Mouse (Mus musculus): ENCODE data around the gene Cntf. TPM values are rescaled to one million over a fixed set of nuclear protein-coding genes. Genes with fewer than 3 reads are reported as not detected.

The Cntf gene
- polyA plus RNA-seq, 1 experiment from 2014 or later: 1.3 TPM

DNA sequence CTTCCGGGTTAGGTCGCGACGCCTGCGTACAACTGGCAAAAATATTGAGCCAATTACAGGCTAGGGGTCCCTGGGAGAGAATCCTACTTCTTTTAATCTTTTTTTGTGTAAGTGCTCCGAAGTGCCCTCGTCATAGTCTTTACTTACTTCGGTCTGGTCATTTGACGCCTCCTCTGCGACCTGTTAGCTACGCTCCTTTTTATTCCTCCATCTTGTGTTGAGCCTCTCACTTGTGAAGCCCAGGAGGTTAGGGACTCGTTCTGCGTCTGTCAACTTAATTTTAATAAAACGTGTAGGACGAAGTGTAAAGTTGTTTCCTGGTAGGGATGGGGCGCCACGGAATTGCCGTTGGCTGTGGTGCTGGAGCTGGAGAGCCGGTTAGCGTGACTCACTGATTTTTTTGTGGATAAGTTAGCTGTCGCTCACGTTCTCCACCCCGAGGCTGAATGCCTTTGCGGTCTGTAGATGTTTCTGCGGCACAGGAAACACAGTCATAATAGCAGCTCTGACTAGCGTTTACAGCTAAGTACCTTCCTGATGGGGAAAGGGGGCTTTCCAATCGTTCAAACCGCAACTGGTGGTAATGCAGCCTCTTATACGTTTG, 31.0 kb upstream of the Cntf start:
- H3K9me3 ChIP-seq: no peaks in the 10 kb centered on the region
- under 1% methylated on average over 29 of the region's 29 CpGs for WGBS
- peaks cover 7% of the 10 kb centered on the region for H3K4me1 ChIP-seq
- ATAC-seq (ENCODE audit: borderline replicate concordance, extremely low read depth, low FRiP score, low TSS enrichment): peak; percentile 6
- peak overlapping the region; percentile 98 for H3K4me3 ChIP-seq
- H3K9ac ChIP-seq: peak overlapping the region; percentile 64
- peak overlapping the region; percentile 100 for H3K27ac ChIP-seq
- H3K4me2 ChIP-seq: peak overlapping the region; percentile 79
- H3K36me3 ChIP-seq: no peaks in the 10 kb centered on the region
- H3K27me3 ChIP-seq: no peaks in the 10 kb centered on the region

DNA sequence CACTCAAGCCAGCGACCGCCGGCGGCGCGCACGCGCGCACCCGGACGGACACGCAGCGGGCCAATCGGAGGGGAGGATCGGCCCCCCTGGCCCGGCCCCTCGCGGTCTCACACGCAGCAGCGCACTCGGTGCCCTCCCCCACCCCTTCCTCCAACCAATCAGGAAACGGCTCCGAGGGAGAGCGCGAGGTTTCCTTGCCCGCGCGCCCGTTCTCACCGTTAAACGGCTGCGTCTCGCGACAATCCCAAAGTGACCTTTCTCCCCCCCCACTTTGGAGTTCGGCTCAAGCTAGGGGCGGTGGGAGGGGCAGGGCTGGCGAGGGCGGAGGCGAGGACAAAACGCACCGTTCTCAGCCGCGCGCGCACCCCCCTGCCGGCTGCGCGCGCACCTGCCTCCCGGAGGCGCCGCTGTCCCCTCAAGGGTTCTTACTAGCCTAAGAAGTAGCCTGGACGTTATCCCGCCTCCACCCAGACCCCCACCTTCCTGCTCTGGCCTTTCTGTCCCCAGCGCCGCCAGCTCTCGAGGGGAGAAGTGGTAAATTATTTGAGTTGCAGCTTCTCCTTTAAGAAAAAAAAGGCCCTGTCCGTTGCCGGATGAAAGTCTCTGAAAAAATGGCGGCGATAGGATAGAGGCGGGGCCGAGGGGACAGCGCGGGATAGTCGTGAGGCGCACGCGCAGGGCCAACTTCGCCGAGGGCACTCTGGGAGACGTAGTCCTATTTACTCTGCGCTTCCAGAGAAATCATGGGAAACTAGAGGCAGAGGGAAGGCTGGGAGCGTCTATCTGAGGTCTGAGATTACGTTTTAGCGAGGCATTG, 30.3 kb upstream of the Cntf start, which contains the start of the genes Zfp91 and Lpxn:
Zfp91 (minus strand) TSS at position 616 of the 817 bp plus-strand sequence.
Lpxn (plus strand) TSS at position 683 of the 817 bp plus-strand sequence.
- Histone ChIP-seq H3K4me1 (peaks cover 7% of the 10 kb centered on the region), H3K4me2 (peak within 1 kb of the TSS; percentile 79), H3K9ac (peak within 1 kb of the TSS; percentile 99), H3K9me3 (no peaks in the 10 kb centered on the region), H3K27ac (peak within 1 kb of the TSS; percentile 100), H3K27me3 (no peaks in the 10 kb centered on the region), H3K36me3 (no peaks in the 10 kb centered on the region), H3K4me3 (peak within 1 kb of the TSS; percentile 98)
- ATAC-seq (ENCODE audit: borderline replicate concordance, extremely low read depth, low FRiP score, low TSS enrichment): peak; percentile 96
- under 1% methylated on average over 61 of the region's 76 CpGs for WGBS

GRCm38 (mm10) chr19:12795110-12795509, 29.7 kb upstream of the Cntf start:
- H3K4me2 ChIP-seq: peak overlapping the region; percentile 55
- under 1% methylated on average over 29 of the region's 63 CpGs for WGBS
- no peaks in the 10 kb centered on the region for H3K36me3 ChIP-seq
- peaks cover 7% of the 10 kb centered on the region for H3K4me1 ChIP-seq
- peak overlapping the region; percentile 100 for H3K27ac ChIP-seq
- ATAC-seq (ENCODE audit: borderline replicate concordance, extremely low read depth, low FRiP score, low TSS enrichment): no peak
- no peaks in the 10 kb centered on the region for H3K27me3 ChIP-seq
- peak overlapping the region; percentile 99 for H3K9ac ChIP-seq
- H3K4me3 ChIP-seq: peak overlapping the region; percentile 98
- no peaks in the 10 kb centered on the region for H3K9me3 ChIP-seq

GRCm38 (mm10) chr19:12794056-12795044, 28.9 kb upstream of the Cntf start:
- peak; percentile 63 for ATAC-seq (ENCODE audit: borderline replicate concordance, extremely low read depth, low FRiP score, low TSS enrichment)
- Histone ChIP-seq H3K36me3 (no peaks in the 10 kb centered on the region), H3K27me3 (no peaks in the 10 kb centered on the region), H3K9ac (peak overlapping the region; percentile 99), H3K9me3 (no peaks in the 10 kb centered on the region), H3K4me3 (peak overlapping the region; percentile 98), H3K4me2 (peak overlapping the region; percentile 55), H3K27ac (peak overlapping the region; percentile 100), H3K4me1 (peaks cover 7% of the 10 kb centered on the region)
- under 1% methylated on average over 34 of the region's 39 CpGs for WGBS

- no peaks in the 10 kb centered on the region for H3K27me3 ChIP-seq
- no peak overlapping the region for H3K4me2 ChIP-seq
- peaks cover 7% of the 10 kb centered on the region for H3K4me1 ChIP-seq
- ATAC-seq (ENCODE audit: borderline replicate concordance, extremely low read depth, low FRiP score, low TSS enrichment): no peak
- H3K27ac ChIP-seq: no peak overlapping the region
- no peaks in the 10 kb centered on the region for H3K36me3 ChIP-seq
- no peak overlapping the region for H3K4me3 ChIP-seq
- H3K9ac ChIP-seq: no peak overlapping the region
- H3K9me3 ChIP-seq: no peaks in the 10 kb centered on the region
Observed at GRCm38 (mm10) chr19:12792374-12792773, 26.9 kb upstream of the Cntf start.

DNA sequence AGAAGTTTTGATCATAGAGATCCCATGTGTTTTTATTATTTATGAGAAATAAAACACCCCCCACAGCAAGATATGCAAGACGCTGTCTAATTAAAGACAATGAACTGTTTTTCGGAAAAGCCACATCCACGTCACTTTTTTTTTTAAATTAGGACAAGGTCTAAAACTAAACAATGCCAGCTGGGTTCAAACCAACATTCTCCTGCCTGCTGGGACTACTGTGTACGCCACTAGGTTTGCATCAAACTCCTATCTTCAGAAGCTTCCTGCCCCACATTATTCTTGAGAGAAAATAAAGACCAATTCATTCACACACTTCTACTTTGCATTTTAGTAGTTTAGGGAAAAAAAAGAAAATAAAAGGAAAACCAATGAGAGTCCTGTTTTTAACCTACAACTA, 22.3 kb upstream of the Cntf start:
- Histone ChIP-seq H3K27me3 (no peaks in the 10 kb centered on the region), H3K27ac (no peak overlapping the region), H3K4me3 (no peak overlapping the region), H3K9me3 (no peaks in the 10 kb centered on the region), H3K4me1 (peaks cover 3% of the 10 kb centered on the region; the same call in 1 of the 2 replicates), H3K9ac (no peak overlapping the region), H3K4me2 (no peak overlapping the region), H3K36me3 (no peaks in the 10 kb centered on the region)
- ATAC-seq (ENCODE audit: borderline replicate concordance, extremely low read depth, low FRiP score, low TSS enrichment): no peak
- 83% methylated on average over 4 of the region's 4 CpGs for WGBS

DNA sequence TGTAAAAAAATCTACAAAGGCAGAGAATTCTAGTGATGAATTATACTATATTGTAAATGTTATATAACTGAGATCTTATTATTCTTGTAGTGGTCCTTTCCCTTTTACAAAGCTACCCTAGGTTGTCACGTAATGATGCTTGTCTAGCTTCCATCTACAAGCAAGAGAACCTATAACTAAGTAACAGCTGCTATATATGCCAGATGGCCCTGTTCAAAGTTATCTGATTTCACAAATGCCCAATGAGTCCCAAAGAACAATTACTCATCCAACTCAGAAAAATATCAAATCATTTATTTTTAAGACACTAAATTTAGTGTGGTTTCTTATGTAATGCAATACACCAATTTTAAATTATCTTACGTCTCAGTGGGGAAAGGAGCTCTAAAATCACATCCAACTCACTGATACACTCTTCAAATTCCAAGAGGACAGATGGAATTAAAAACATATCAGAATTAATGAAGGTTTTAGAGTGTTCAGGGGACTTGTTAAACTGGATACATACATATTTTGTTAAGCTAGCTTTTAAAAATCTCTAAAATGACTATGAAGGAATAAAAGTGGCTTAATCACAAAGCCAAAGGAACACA, 21.5 kb upstream of the Cntf start:
- no peak for ATAC-seq (ENCODE audit: borderline replicate concordance, extremely low read depth, low FRiP score, low TSS enrichment)
- H3K4me2 ChIP-seq: no peak overlapping the region
- no peak overlapping the region for H3K27ac ChIP-seq
- H3K4me3 ChIP-seq: no peak overlapping the region
- 88% methylated on average over 2 of the region's 2 CpGs for WGBS
- peaks cover 3% of the 10 kb centered on the region; the same call in 1 of the 2 replicates for H3K4me1 ChIP-seq
- no peaks in the 10 kb centered on the region for H3K36me3 ChIP-seq
- H3K9me3 ChIP-seq: no peaks in the 10 kb centered on the region
- H3K9ac ChIP-seq: no peak overlapping the region
- no peaks in the 10 kb centered on the region for H3K27me3 ChIP-seq

DNA sequence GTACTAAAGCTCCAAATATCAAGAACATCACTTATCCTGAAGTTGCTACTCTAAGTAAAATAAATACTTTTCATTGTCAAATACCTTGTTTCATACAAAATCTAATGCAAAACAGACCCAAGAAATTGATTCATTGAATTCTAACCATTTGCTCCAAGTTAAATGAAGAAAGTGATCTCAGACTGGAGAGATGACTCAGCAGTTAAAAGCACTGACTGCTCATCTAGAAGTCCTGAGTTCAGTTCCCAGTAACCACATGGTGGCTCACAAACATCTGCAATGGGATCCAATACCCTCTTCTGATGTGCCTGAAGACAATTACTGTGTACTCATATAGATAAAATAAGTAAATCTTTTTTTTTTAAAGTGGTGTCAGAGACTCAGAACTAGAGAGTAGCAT, 15.0 kb upstream of the Cntf start:
- peaks cover 22% of the 10 kb centered on the region for H3K36me3 ChIP-seq
- no peak overlapping the region for H3K9ac ChIP-seq
- H3K4me2 ChIP-seq: no peak overlapping the region
- H3K9me3 ChIP-seq: no peaks in the 10 kb centered on the region
- no peaks in the 10 kb centered on the region for H3K27me3 ChIP-seq
- H3K4me1 ChIP-seq: no peaks in the 10 kb centered on the region
- no peak overlapping the region for H3K4me3 ChIP-seq
- H3K27ac ChIP-seq: no peak overlapping the region
- no peak for ATAC-seq (ENCODE audit: borderline replicate concordance, extremely low read depth, low FRiP score, low TSS enrichment)

DNA sequence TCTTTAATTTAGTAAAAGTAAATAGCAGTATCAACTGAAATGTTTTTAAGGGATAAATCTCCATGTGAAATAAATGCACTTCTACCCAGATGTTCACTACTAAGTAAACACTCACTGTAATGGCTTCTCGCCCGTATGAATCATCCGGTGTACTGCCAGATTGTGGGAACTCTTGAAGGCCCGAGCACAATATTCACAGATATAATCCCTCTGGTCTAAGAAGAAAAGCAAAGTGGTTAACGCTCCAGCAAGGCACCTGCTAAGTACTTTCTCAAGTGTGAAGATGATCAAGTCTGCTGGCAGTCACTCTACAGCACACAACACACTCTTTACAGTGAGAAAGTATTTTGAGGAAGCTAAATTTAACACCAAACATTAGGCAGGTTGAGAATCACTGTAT, 5.5 kb upstream of the Cntf start:
- Histone ChIP-seq H3K36me3 (peaks cover 60% of the 10 kb centered on the region), H3K9ac (no peak overlapping the region), H3K27ac (no peak overlapping the region), H3K4me2 (no peak overlapping the region), H3K4me3 (no peak overlapping the region), H3K27me3 (no peaks in the 10 kb centered on the region), H3K4me1 (0 out of 2 replicates have a peak, but pooled peaks cover 3% of the 10 kb centered on the region), H3K9me3 (no peaks in the 10 kb centered on the region)
- WGBS: 54% methylated on average over 5 of the region's 5 CpGs
- ATAC-seq (ENCODE audit: borderline replicate concordance, extremely low read depth, low FRiP score, low TSS enrichment): no peak

- Histone ChIP-seq H3K4me2 (no peak overlapping the region), H3K4me1 (no peaks in the 10 kb centered on the region), H3K4me3 (no peak overlapping the region), H3K36me3 (peaks cover 45% of the 10 kb centered on the region), H3K27me3 (no peaks in the 10 kb centered on the region), H3K9me3 (no peaks in the 10 kb centered on the region), H3K27ac (no peak overlapping the region), H3K9ac (no peak overlapping the region)
- ATAC-seq (ENCODE audit: borderline replicate concordance, extremely low read depth, low FRiP score, low TSS enrichment): no peak
- 63% methylated on average over 2 of the region's 2 CpGs for WGBS
Observed at GRCm38 (mm10) chr19:12762212-12763130, 3.0 kb downstream of the Cntf start.
